Mouse (Mus musculus) CH12.LX (cell line): ENCODE results near the gene Dnase1l2. TPM values are rescaled to one million over a fixed set of nuclear protein-coding genes. Genes with fewer than 3 reads are reported as not detected.
A peak's percentile ranks its signal among the peaks of the same experiment; 100 is the strongest.

Source experiments
- DNase-seq: peaks from one replicate; pipeline ENCODE4 v3.0.0-alpha.2; 2013; ENCODE audit errors: extremely low read depth
- H3K27ac ChIP-seq: 2 replicates; pipeline ENCODE4 v1.5.1; 2012; ENCODE audit warnings: low read depth, mild to moderate bottlenecking, control low read depth, moderate library complexity; ENCODE audit not compliant: insufficient read depth
- H3K27me3 ChIP-seq: replicated peaks from 2 replicates; pipeline ENCODE3; 2012; ENCODE audit warnings: inconsistent platforms
- H3K36me3 ChIP-seq, 2 experiments: replicated peaks in 1 of 2; 2 replicates each; pipeline versions ENCODE3 to v1.6.1; 2012; ENCODE audit warnings: inconsistent platforms in 1 of 2, low read length in 1 of 2, mild to moderate bottlenecking in 1 of 2, mixed read lengths in 1 of 2, moderate library complexity in 1 of 2; ENCODE audit not compliant: control insufficient read depth in 1 of 2, insufficient read depth in 1 of 2
- H3K4me1 ChIP-seq, 2 experiments: 2 replicates each; pipeline ENCODE4 v1.6.1; 2012; ENCODE audit warnings: inconsistent platforms in 1 of 2, moderate library complexity in 1 of 2; ENCODE audit not compliant: insufficient read depth in 2 of 2, control insufficient read depth in 1 of 2
- H3K4me2 ChIP-seq: 2 replicates; pipeline ENCODE4 v1.6.1; 2012; ENCODE audit warnings: low read depth, mild to moderate bottlenecking, control low read depth; ENCODE audit not compliant: poor library complexity, insufficient read depth, severe bottlenecking
- H3K4me3 ChIP-seq, 3 experiments: fragments of 150-350 bp in 1 of 3; sonication (generic) in 1 of 3; replicated peaks in 1 of 3; 2 replicates each; pipeline versions ENCODE3 to v1.5.1; 2011 to 2012; ENCODE audit warnings: low read depth in 2 of 3, low read length in 2 of 3, mild to moderate bottlenecking in 2 of 3, moderate library complexity in 2 of 3, control low read depth in 1 of 3, improper control_type of control experiment in 1 of 3, inconsistent platforms in 1 of 3, mixed read lengths in 1 of 3; ENCODE audit not compliant: poor library complexity in 1 of 3
- H3K79me2 ChIP-seq: replicated peaks from 2 replicates; pipeline ENCODE4 v1.6.1; 2012; ENCODE audit warnings: mild to moderate bottlenecking, moderate library complexity; ENCODE audit not compliant: control insufficient read depth, poor library complexity, insufficient read depth, severe bottlenecking; ENCODE audit errors: extremely low read depth
- H3K9ac ChIP-seq: 2 replicates; pipeline ENCODE4 v1.6.1; 2012; ENCODE audit warnings: low read depth, mild to moderate bottlenecking, control low read depth, moderate library complexity; ENCODE audit not compliant: insufficient read depth
- H3K9me3 ChIP-seq: replicated peaks from 2 replicates; pipeline ENCODE3; 2012; ENCODE audit warnings: low read length, inconsistent platforms, mixed read lengths
- CHD1 ChIP-seq: IDR thresholded peaks from 2 replicates; pipeline ENCODE4 v1.6.1; 2012; ENCODE audit warnings: low read depth, low read length, improper control_type of control experiment, inconsistent platforms
- CTCF ChIP-seq, 2 experiments: IDR thresholded peaks in 1 of 2; conservative IDR thresholded peaks in 1 of 2; 2 replicates each; pipeline ENCODE4 v1.5.1; 2011 to 2012; ENCODE audit warnings: low read depth in 2 of 2, low read length in 2 of 2, improper control_type of control experiment in 1 of 2, inconsistent platforms in 1 of 2, mild to moderate bottlenecking in 1 of 2, moderate library complexity in 1 of 2
- E2F4 ChIP-seq: IDR thresholded peaks from 2 replicates; pipeline ENCODE4 v1.6.1; 2011; ENCODE audit warnings: low read depth, low read length, improper control_type of control experiment; ENCODE audit not compliant: insufficient replicate concordance
- ETS1 ChIP-seq: conservative IDR thresholded peaks from 2 replicates; pipeline ENCODE4 v1.6.1; 2012; ENCODE audit warnings: low read depth, mild to moderate bottlenecking, inconsistent platforms, low read length, improper control_type of control experiment, moderate library complexity
- JUND ChIP-seq: conservative IDR thresholded peaks from 2 replicates; pipeline ENCODE4 v1.6.1; 2011; ENCODE audit warnings: low read depth, low read length, improper control_type of control experiment
- MAZ ChIP-seq: IDR thresholded peaks from 2 replicates; pipeline ENCODE4 v1.6.1; 2012; ENCODE audit warnings: low read depth, mild to moderate bottlenecking, inconsistent platforms, low read length, improper control_type of control experiment, moderate library complexity
- MEF2A ChIP-seq: IDR thresholded peaks from 2 replicates; pipeline ENCODE4 v1.6.1; 2014; ENCODE audit warnings: low read depth, mild to moderate bottlenecking, inconsistent platforms, low read length, improper control_type of control experiment, borderline replicate concordance
- MXI1 ChIP-seq: IDR thresholded peaks from 2 replicates; pipeline ENCODE4 v1.6.1; 2011; ENCODE audit warnings: mild to moderate bottlenecking, low read depth, low read length, improper control_type of control experiment
- MYC ChIP-seq: IDR thresholded peaks from 2 replicates; pipeline ENCODE4 v1.6.1; 2011; ENCODE audit warnings: low read depth, mild to moderate bottlenecking, improper control_type of control experiment, low read length
- POLR2AphosphoS2 ChIP-seq: IDR thresholded peaks from 2 replicates; pipeline ENCODE4 v1.6.1; 2011; ENCODE audit warnings: low read depth, low read length, improper control_type of control experiment
- RAD21 ChIP-seq: IDR thresholded peaks from 2 replicates; pipeline ENCODE4 v1.6.1; 2011; ENCODE audit warnings: low read depth, mild to moderate bottlenecking, low read length, improper control_type of control experiment, moderate library complexity
- SIN3A ChIP-seq: IDR thresholded peaks from 2 replicates; pipeline ENCODE4 v1.6.1; 2012; ENCODE audit warnings: low read length, improper control_type of control experiment, inconsistent platforms
- USF1 ChIP-seq: IDR thresholded peaks from 2 replicates; pipeline ENCODE4 v1.6.1; 2014; ENCODE audit warnings: low read depth, mild to moderate bottlenecking, inconsistent platforms, low read length, improper control_type of control experiment
- ZC3H11A ChIP-seq: IDR thresholded peaks from 2 replicates; pipeline ENCODE4 v1.6.1; 2012; ENCODE audit warnings: low read depth, mild to moderate bottlenecking, inconsistent platforms, low read length, improper control_type of control experiment
- ZNF384 ChIP-seq: IDR thresholded peaks from 2 replicates; pipeline ENCODE4 v1.6.1; 2012; ENCODE audit warnings: low read depth, low read length, improper control_type of control experiment, inconsistent platforms
- dilution Hi-C: fragments of 300-500 bp; cut with MboI; formaldehyde crosslinking; loops from 2 replicates; pipeline ENCODE4 v1.14.3; 2020; ENCODE audit warnings: low sequenced_read_pairs; ENCODE audit not compliant: extremely low pct_unique_long_range_greater_than_20kb, extremely low pct_ligation_motif_present
- in situ Hi-C: fragments of 300-500 bp; cut with MboI; formaldehyde crosslinking; loops from 3 replicates; pipeline ENCODE4 v1.14.3; 2019; ENCODE audit warnings: low sequenced_read_pairs, low pct_ligation_motif_present, low pct_unique_long_range_greater_than_20kb, mixed read lengths
- polyA plus RNA-seq: library from polyadenylated mRNA; unstranded; fragments of >175 nt; gene quantifications from 2 replicates; pipeline ENCODE4 v1.2.1, GENCODE M21; 2012; ENCODE audit warnings: low read depth; ENCODE audit not compliant: insufficient read length
- total RNA-seq, 2 experiments: library from RNA; depleted of rRNA; stranded (reverse); fragments of 300-350 nt in 1 of 2; fragments of >200 nt in 1 of 2; gene quantifications; 2 replicates each; pipeline ENCODE4 v1.2.3; 2012 to 2014

Gene Dnase1l2
- total and polyA plus RNA-seq, 3 experiments, result 0.82 to 1.5 (median 1.1) TPM

DNA sequence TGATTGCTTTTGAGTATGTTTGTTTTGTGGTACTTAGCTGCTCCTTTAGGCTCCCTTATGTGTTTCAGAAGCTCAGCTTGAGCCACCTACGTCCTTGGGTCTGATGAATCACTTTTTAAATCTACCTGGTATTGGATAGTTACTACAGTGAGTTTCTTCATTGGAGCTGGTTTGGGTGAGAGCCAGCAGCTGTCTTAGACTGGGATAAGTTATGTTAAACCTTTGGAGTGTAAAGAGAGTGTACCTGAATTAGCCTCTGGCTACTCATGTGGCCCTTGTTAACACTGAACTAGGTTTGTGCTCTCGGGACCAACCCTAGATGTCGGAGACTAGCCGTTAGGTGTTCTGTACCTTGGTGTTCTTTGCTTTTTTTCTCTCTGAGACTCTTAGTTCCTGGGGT lies 19.8 kb downstream of the Dnase1l2 start:
- Histone ChIP-seq H3K4me1 (peaks cover 0 to 12% of the 10 kb centered on the region in 2 experiments; a peak in 1 of 4 replicates), H3K79me2 (peaks cover 34% of the 10 kb centered on the region), H3K4me2 (no peak overlapping the region), H3K4me3 (no peak overlapping the region), H3K27ac (no peak overlapping the region), H3K9ac (no peak overlapping the region), H3K9me3 (no peaks in the 10 kb centered on the region), H3K27me3 (no peaks in the 10 kb centered on the region), H3K36me3 (peaks cover 63 to 73% of the 10 kb centered on the region in 2 experiments)
- dilution Hi-C loops, result no loop called here
- no peak for DNase-seq
- in situ Hi-C loops, result no loop called here
- TF ChIP-seq ETS1, result no peak
- no peak for TF ChIP-seq E2F4
- TF ChIP-seq ZNF384, result no peak
- TF ChIP-seq ZC3H11A, result no peak
- TF ChIP-seq MXI1, result no peak
- TF ChIP-seq USF1, result no peak
- TF ChIP-seq JUND, result no peak
- no peak for TF ChIP-seq MAZ
- TF ChIP-seq POLR2AphosphoS2, result no peak
- no peak for TF ChIP-seq MYC
- no peak for TF ChIP-seq RAD21

DNA sequence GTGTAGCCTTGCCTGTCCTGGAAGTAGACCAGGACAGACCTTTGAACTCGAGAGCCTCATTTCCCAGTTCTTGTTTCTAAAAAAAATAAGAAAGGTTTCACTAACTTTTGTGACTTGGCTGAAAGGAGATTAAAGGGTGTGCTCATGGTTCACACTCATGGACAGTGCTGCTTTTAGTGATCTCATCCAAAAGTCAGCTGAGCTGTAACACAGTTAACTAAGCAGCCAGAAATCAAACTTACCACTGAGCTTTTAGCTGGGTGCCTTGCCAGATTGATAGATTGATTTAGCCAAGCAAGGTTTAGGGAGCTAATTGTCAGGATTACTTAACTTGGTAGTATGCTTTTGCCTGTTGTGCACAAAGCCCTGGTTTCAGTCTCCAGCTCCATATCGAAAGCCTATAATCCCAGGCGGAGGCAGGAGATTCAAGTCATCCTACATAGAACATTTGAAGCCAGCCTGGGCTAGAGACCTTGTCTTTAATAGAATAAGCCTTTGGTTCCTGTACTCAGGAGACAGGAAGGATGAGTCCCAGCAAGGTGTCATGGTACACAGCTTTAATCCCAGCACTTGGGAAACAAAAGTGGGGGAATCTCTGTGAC lies 26.8 kb downstream of the Dnase1l2 start:
- no peak for TF ChIP-seq CTCF (conservative IDR thresholded peaks at IDR 0.05 in 1 of 2, IDR thresholded peaks at IDR 0.05 in 1 of 2; ENCODE audit: low read depth in 2 of 2, low read length in 2 of 2)
- no peak for DNase-seq
- Histone ChIP-seq H3K4me2 (peak overlapping the region; percentile 98), H3K27me3 (no peaks in the 10 kb centered on the region), H3K9me3 (no peaks in the 10 kb centered on the region), H3K4me3 (peak overlapping the region; percentile 49 to 99 (median 80)), H3K27ac (no peak overlapping the region), H3K9ac (peak overlapping the region; percentile 92), H3K4me1 (peaks cover 3 to 46% of the 10 kb centered on the region in 2 experiments; a peak in 2 of 4 replicates), H3K36me3 (peaks cover 36 to 66% of the 10 kb centered on the region in 2 experiments), H3K79me2 (peaks cover 61% of the 10 kb centered on the region)
- dilution Hi-C loops (no loop called here), in situ Hi-C loops (no loop called here)

DNA sequence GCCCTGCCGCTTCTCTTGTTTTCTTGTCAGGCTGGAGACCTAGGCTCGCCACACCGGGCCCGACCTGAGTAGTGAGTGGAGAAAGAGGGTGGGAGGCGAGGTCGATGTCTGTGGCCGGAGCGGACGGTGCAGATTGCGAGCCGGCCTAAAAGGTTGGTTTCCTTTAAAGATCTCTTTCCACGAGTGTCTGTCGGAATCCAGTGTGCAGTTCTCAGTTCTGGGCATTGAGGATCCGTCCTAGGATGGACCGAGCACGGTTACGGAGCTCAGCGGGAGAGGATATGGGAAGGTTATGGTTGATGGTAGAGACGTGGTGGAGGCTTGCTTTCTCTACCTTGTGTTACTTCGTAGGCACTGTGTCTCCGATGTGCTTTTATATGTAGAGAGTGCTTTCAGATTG lies 27.9 kb downstream of the Dnase1l2 start:
- Histone ChIP-seq H3K36me3 (peaks cover 35 to 64% of the 10 kb centered on the region in 2 experiments), H3K79me2 (peaks cover 53% of the 10 kb centered on the region), H3K9ac (peak overlapping the region; percentile 92)
- TF ChIP-seq SIN3A (no peak; the same call in 1 of the 2 replicates), MEF2A (no peak), CHD1 (no peak), ETS1 (no peak)
- TF ChIP-seq, all 38 proteins: peak for 0
- in situ Hi-C loops, result no loop called here
- Histone ChIP-seq H3K27me3 (no peaks in the 10 kb centered on the region), H3K4me2 (peak overlapping the region; percentile 98; the same call in 1 of the 2 replicates), H3K4me3 (peak overlapping the region; percentile 80 to 99 (median 86)), H3K9me3 (no peaks in the 10 kb centered on the region), H3K4me1 (peaks cover 3 to 46% of the 10 kb centered on the region in 2 experiments; a peak in 2 of 4 replicates), H3K27ac (peak overlapping the region; percentile 72)
- DNase-seq, result no peak
- dilution Hi-C loops, result no loop called here
